Mouse (Mus musculus) adrenal gland, adult 8-10 months (tissue): ENCODE measurements around the gene Plppr3. TPM values are rescaled to one million over a fixed set of nuclear protein-coding genes. Genes with fewer than 3 reads are reported as not detected.

Experiments
- DNase-seq: peaks from one replicate; pipeline ENCODE4 v3.0.0; 2022
- microRNA-seq, 2 experiments: library from miRNA; unstranded; fragments of <30 nt; microRNA quantifications; one replicate each; pipeline ENCODE4 v1.2.0; 2022
- total RNA-seq, 4 experiments: library from RNA; stranded (reverse); gene quantifications; 2 replicates each; pipeline ENCODE4 v1.2.4; 2022

Plppr3 gene
- total RNA-seq, 4 experiments from 2014 or later = 1.7 to 4.3 (median 3.0) TPM

- DNase-seq = no peak
Observed at GRCm38 (mm10) chr10:79817111-79817510, 57.3 kb downstream of the Plppr3 start.

- no peak for DNase-seq
Observed at GRCm38 (mm10) chr10:79815671-79816494, 58.6 kb downstream of the Plppr3 start.

GRCm38 (mm10) chr10:79814271-79814842 lies 60.1 kb downstream of the Plppr3 start:
- no peak for DNase-seq

- peak; percentile 71 for DNase-seq
Observed at GRCm38 (mm10) chr10:79811736-79812637, 62.4 kb downstream of the Plppr3 start.

Small RNA genes within 50 kb of the gene (microRNA-seq; reads per million reads assigned to microRNA genes)
- gene Mir6910 = 0 reads per million in 2 experiments

Other genes starting within 250 kb of the Plppr3 start
- 10 to 100 TPM in 1 of 4 experiments, 1 to 10 TPM in 3; 3.6 to 11.4 (median 6.0) TPM for gene Shc2, start 236.7 kb downstream of the Plppr3 start, total RNA-seq
- gene Odf3l2, start 228.9 kb downstream of the Plppr3 start, total RNA-seq = not detected
- not detected for gene Madcam1, start 210.1 kb downstream of the Plppr3 start, total RNA-seq
- gene Tpgs1, start 205.3 kb downstream of the Plppr3 start, total RNA-seq = 10 to 100 TPM; 37.8 to 41.6 (median 39.3) TPM
- 10 to 100 TPM; 50.9 to 77.7 (median 69.2) TPM for gene Cdc34, start 192.4 kb downstream of the Plppr3 start, total RNA-seq
- gene Gzmm, start 185.6 kb downstream of the Plppr3 start, total RNA-seq = 1 to 10 TPM; 1.2 to 2.2 (median 1.7) TPM
- 100 to 1,000 TPM; 578 to 598 (median 581) TPM for gene Bsg, start 170.1 kb downstream of the Plppr3 start, total RNA-seq
- gene Hcn2, start 158.0 kb downstream of the Plppr3 start, total RNA-seq = 10 to 100 TPM in 2 of 4 experiments, 1 to 10 TPM in 2; 8.1 to 10.9 (median 10.3) TPM
- 10 to 100 TPM; 58.5 to 79.0 (median 70.8) TPM for gene Polrmt, start 128.1 kb downstream of the Plppr3 start, total RNA-seq
- gene Fgf22, start 119.6 kb downstream of the Plppr3 start, total RNA-seq = 1 to 10 TPM in 2 of 4 experiments, under 1 TPM in 1, not detected in 1; 0.38 to 1.2 (median 1.1) TPM
- 10 to 100 TPM; 45.2 to 61.9 (median 50.8) TPM for gene Rnf126, start 107.7 kb downstream of the Plppr3 start, total RNA-seq
- gene Fstl3, start 97.4 kb downstream of the Plppr3 start, total RNA-seq = 10 to 100 TPM in 2 of 4 experiments, 1 to 10 TPM in 2; 8.8 to 55.0 (median 26.2) TPM
- gene Prss57, start 83.7 kb downstream of the Plppr3 start, total RNA-seq = under 1 TPM in 2 of 4 experiments, not detected in 2; 0.13 to 0.38 TPM
- gene Palm, start 81.1 kb downstream of the Plppr3 start, total RNA-seq = 100 to 1,000 TPM in 2 of 4 experiments, 10 to 100 TPM in 2; 72.7 to 123 (median 96.1) TPM
- gene Misp, start 53.6 kb downstream of the Plppr3 start, total RNA-seq = under 1 TPM; 0.64 to 0.95 (median 0.70) TPM
- gene Ptbp1, start 20.2 kb downstream of the Plppr3 start, total RNA-seq = 100 to 1,000 TPM; 249 to 275 (median 255) TPM
- under 1 TPM in 1 of 4 experiments, not detected in 3; 0.35 TPM for gene Prtn3, start 158 bp downstream of the Plppr3 start, total RNA-seq
- not detected for gene Elane, start 11.6 kb upstream of the Plppr3 start, total RNA-seq
- 1,000 to 10,000 TPM in 2 of 4 experiments, 100 to 1,000 TPM in 2; 123 to 1,857 (median 821) TPM for gene Cfd, start 16.2 kb upstream of the Plppr3 start, total RNA-seq
- gene Med16, start 34.3 kb upstream of the Plppr3 start, total RNA-seq = 10 to 100 TPM; 50.9 to 60.7 (median 57.8) TPM
- not detected for gene Gm26602, start 36.2 kb upstream of the Plppr3 start, total RNA-seq
- 1 to 10 TPM; 1.1 to 5.6 (median 4.0) TPM for gene Kiss1r, start 42.3 kb upstream of the Plppr3 start, total RNA-seq
- 100 to 1,000 TPM in 3 of 4 experiments, 10 to 100 TPM in 1; 99.4 to 132 (median 112) TPM for gene R3hdm4, start 46.6 kb upstream of the Plppr3 start, total RNA-seq
- gene Arid3a, start 52.4 kb upstream of the Plppr3 start, total RNA-seq = 1 to 10 TPM; 5.3 to 9.8 (median 7.5) TPM
- gene Wdr18, start 85.5 kb upstream of the Plppr3 start, total RNA-seq = 10 to 100 TPM; 31.7 to 43.0 (median 36.6) TPM
- 1 to 10 TPM in 1 of 4 experiments, under 1 TPM in 1, not detected in 2; 0.83 to 1.4 TPM for gene Grin3b, start 96.1 kb upstream of the Plppr3 start, total RNA-seq
- gene Tmem259, start 109.7 kb upstream of the Plppr3 start, total RNA-seq = 100 to 1,000 TPM; 132 to 155 (median 141) TPM
- gene Cnn2, start 114.0 kb upstream of the Plppr3 start, total RNA-seq = 10 to 100 TPM; 23.9 to 36.3 (median 30.0) TPM
- gene Abca7, start 121.9 kb upstream of the Plppr3 start, total RNA-seq = 10 to 100 TPM; 21.6 to 35.5 (median 27.8) TPM
- gene Arhgap45, start 142.0 kb upstream of the Plppr3 start, total RNA-seq = 10 to 100 TPM in 2 of 4 experiments, 1 to 10 TPM in 2; 6.4 to 10.6 (median 8.5) TPM
- 100 to 1,000 TPM in 1 of 4 experiments, 10 to 100 TPM in 3; 79.1 to 104 (median 94.4) TPM for gene Polr2e, start 165.2 kb upstream of the Plppr3 start, total RNA-seq
- gene Gpx4, start 172.5 kb upstream of the Plppr3 start, total RNA-seq = 100 to 1,000 TPM; 697 to 776 (median 769) TPM
- 10 to 100 TPM; 27.4 to 54.8 (median 45.1) TPM for gene Sbno2, start 230.9 kb upstream of the Plppr3 start, total RNA-seq
- 100 to 1,000 TPM; 127 to 146 (median 143) TPM for gene Stk11, start 241.2 kb upstream of the Plppr3 start, total RNA-seq